Mouse (Mus musculus): ENCODE data around the gene Hmgb1. TPM values are rescaled to one million over a fixed set of nuclear protein-coding genes. Genes with fewer than 3 reads are reported as not detected.

Gene Hmgb1
- polyA plus RNA-seq, 1 experiment: 48.1 TPM

- Histone ChIP-seq H3K27me3 (replicated peaks; ENCODE audit: control insufficient read depth, insufficient read depth, low read length) (no peaks in the 10 kb centered on the region), H3K36me3 (ENCODE audit: control insufficient read depth, insufficient read depth, low read length) (no peaks in the 10 kb centered on the region), H3K4me3 (ENCODE audit: insufficient read depth, low read depth, low read length) (no peak overlapping the region), H3K27ac (ENCODE audit: insufficient read depth, low read depth, low read length) (no peak overlapping the region), H3K4me1 (ENCODE audit: control insufficient read depth, insufficient read depth, low read length) (peaks cover 23% of the 10 kb centered on the region)
- TF ChIP-seq CTCF (conservative IDR thresholded peaks at IDR 0.05; ENCODE audit: insufficient read depth, insufficient read length, low read depth, low read length) (no peak), POLR2A (IDR thresholded peaks at IDR 0.05; ENCODE audit: low read depth, low read length) (no peak)
- 96% methylated on average over 3 of the region's 3 CpGs for WGBS
- DNase-seq: no peak
Measured at GRCm38 (mm10) chr5:149017181-149017580, 167.1 kb downstream of the Hmgb1 start.

- DNase-seq: no peak
- Histone ChIP-seq H3K36me3 (ENCODE audit: control insufficient read depth, insufficient read depth, low read length) (no peaks in the 10 kb centered on the region), H3K27ac (ENCODE audit: insufficient read depth, low read depth, low read length) (no peak overlapping the region), H3K4me1 (ENCODE audit: control insufficient read depth, insufficient read depth, low read length) (peaks cover 23% of the 10 kb centered on the region), H3K27me3 (replicated peaks; ENCODE audit: control insufficient read depth, insufficient read depth, low read length) (no peaks in the 10 kb centered on the region), H3K4me3 (ENCODE audit: insufficient read depth, low read depth, low read length) (no peak overlapping the region)
- 57% methylated on average over 5 of the region's 5 CpGs for WGBS
- TF ChIP-seq CTCF (conservative IDR thresholded peaks at IDR 0.05; ENCODE audit: insufficient read depth, insufficient read length, low read depth, low read length) (no peak), POLR2A (IDR thresholded peaks at IDR 0.05; ENCODE audit: low read depth, low read length) (no peak)
Measured at GRCm38 (mm10) chr5:149016261-149016660, 168.0 kb downstream of the Hmgb1 start.

GRCm38 (mm10) chr5:149015335-149016201 is 168.7 kb downstream of the Hmgb1 start:
- Histone ChIP-seq H3K36me3 (ENCODE audit: control insufficient read depth, insufficient read depth, low read length) (no peaks in the 10 kb centered on the region), H3K27ac (ENCODE audit: insufficient read depth, low read depth, low read length) (peak overlapping the region; percentile 4; the same call in 1 of the 2 replicates), H3K27me3 (replicated peaks; ENCODE audit: control insufficient read depth, insufficient read depth, low read length) (no peaks in the 10 kb centered on the region), H3K4me3 (ENCODE audit: insufficient read depth, low read depth, low read length) (peak overlapping the region; percentile 40), H3K4me1 (ENCODE audit: control insufficient read depth, insufficient read depth, low read length) (peaks cover 21% of the 10 kb centered on the region)
- TF ChIP-seq POLR2A (IDR thresholded peaks at IDR 0.05; ENCODE audit: low read depth, low read length) (no peak), CTCF (conservative IDR thresholded peaks at IDR 0.05; ENCODE audit: insufficient read depth, insufficient read length, low read depth, low read length) (no peak)
- peak; percentile 46 for DNase-seq
- WGBS: 4% methylated on average over 37 of the region's 37 CpGs

GRCm38 (mm10) chr5:149014600-149015268 is 169.6 kb downstream of the Hmgb1 start:
- Histone ChIP-seq H3K27ac (ENCODE audit: insufficient read depth, low read depth, low read length) (no peak overlapping the region), H3K27me3 (replicated peaks; ENCODE audit: control insufficient read depth, insufficient read depth, low read length) (no peaks in the 10 kb centered on the region)
- no peak for DNase-seq

GRCm38 (mm10) chr5:149013817-149014508 is 170.3 kb downstream of the Hmgb1 start:
- Histone ChIP-seq H3K4me3 (ENCODE audit: insufficient read depth, low read depth, low read length) (no peak overlapping the region), H3K27ac (ENCODE audit: insufficient read depth, low read depth, low read length) (no peak overlapping the region), H3K4me1 (ENCODE audit: control insufficient read depth, insufficient read depth, low read length) (peaks cover 12% of the 10 kb centered on the region), H3K36me3 (ENCODE audit: control insufficient read depth, insufficient read depth, low read length) (no peaks in the 10 kb centered on the region), H3K27me3 (replicated peaks; ENCODE audit: control insufficient read depth, insufficient read depth, low read length) (no peaks in the 10 kb centered on the region)
- WGBS: 92% methylated on average over 7 of the region's 7 CpGs
- no peak for TF ChIP-seq CTCF (conservative IDR thresholded peaks at IDR 0.05; ENCODE audit: insufficient read depth, insufficient read length, low read depth, low read length)
- TF ChIP-seq POLR2A (IDR thresholded peaks at IDR 0.05; ENCODE audit: low read depth, low read length): no peak
- DNase-seq: no peak

More at GRCm38 (mm10) chr5:149014600-149015268, 169.6 kb downstream of the Hmgb1 start:
- Histone ChIP-seq H3K4me3 (ENCODE audit: insufficient read depth, low read depth, low read length) (peak overlapping the region; percentile 40; the same call in 1 of the 2 replicates), H3K36me3 (ENCODE audit: control insufficient read depth, insufficient read depth, low read length) (no peaks in the 10 kb centered on the region), H3K4me1 (ENCODE audit: control insufficient read depth, insufficient read depth, low read length) (peaks cover 13% of the 10 kb centered on the region)
- TF ChIP-seq CTCF (conservative IDR thresholded peaks at IDR 0.05; ENCODE audit: insufficient read depth, insufficient read length, low read depth, low read length) (no peak), POLR2A (IDR thresholded peaks at IDR 0.05; ENCODE audit: low read depth, low read length) (no peak)
- WGBS: 69% methylated on average over 17 of the region's 17 CpGs

DNA sequence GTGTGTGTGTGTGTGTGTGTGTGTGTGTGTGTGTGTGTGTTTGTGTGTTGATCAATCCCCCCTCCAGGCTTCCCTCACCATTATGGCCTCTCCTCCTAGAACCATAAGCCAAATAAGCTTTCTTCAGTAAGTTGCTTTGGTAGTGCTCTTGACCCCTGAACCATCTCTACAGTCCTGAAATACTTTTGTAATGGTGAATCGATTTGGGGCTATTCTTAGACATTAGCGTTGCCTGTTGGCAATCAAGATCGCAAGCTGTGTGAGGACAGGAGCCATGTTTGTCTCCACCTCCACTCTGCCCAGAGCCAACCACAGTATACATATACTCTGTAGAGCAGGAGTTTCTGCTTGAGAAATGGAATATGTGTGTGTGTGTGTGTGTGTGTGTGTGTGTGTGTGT is 175.2 kb downstream of the Hmgb1 start:
- Histone ChIP-seq H3K27ac (ENCODE audit: insufficient read depth, low read depth, low read length) (no peak overlapping the region), H3K4me1 (ENCODE audit: control insufficient read depth, insufficient read depth, low read length) (peaks cover 21% of the 10 kb centered on the region; the same call in 1 of the 2 replicates)
- WGBS: 57% methylated on average over 3 of the region's 3 CpGs

More for the DNA sequence above, 175.2 kb downstream of the Hmgb1 start:
- no peak overlapping the region for H3K4me3 ChIP-seq (ENCODE audit: insufficient read depth, low read depth, low read length)
- H3K27me3 ChIP-seq (replicated peaks; ENCODE audit: control insufficient read depth, insufficient read depth, low read length): no peaks in the 10 kb centered on the region
- H3K36me3 ChIP-seq (ENCODE audit: control insufficient read depth, insufficient read depth, low read length): no peaks in the 10 kb centered on the region
- TF ChIP-seq POLR2A (IDR thresholded peaks at IDR 0.05; ENCODE audit: low read depth, low read length) (no peak), CTCF (conservative IDR thresholded peaks at IDR 0.05; ENCODE audit: insufficient read depth, insufficient read length, low read depth, low read length) (no peak)
- DNase-seq: no peak

Measured in kidney, adult 2 months (tissue).